Mouse (Mus musculus): ENCODE results near the gene Iqgap3. TPM values are rescaled to one million over a fixed set of nuclear protein-coding genes. Genes with fewer than 3 reads are reported as not detected.

Gene Iqgap3
- polyA plus RNA-seq, 1 experiment from 2014 or later = 16.8 TPM

GRCm38 (mm10) chr3:88156817-88157216 is 75.0 kb downstream of the Iqgap3 start:
- Histone ChIP-seq H3K4me3 (ENCODE audit: low read depth, low read length) (no peak overlapping the region), H3K4me2 (no peak overlapping the region), H3K27ac (ENCODE audit: low read depth, low read length) (no peak overlapping the region), H3K4me1 (replicated peaks; ENCODE audit: control insufficient read depth, insufficient read depth, low read length) (peaks cover 4% of the 10 kb centered on the region), H3K9ac (ENCODE audit: low read depth, low read length) (no peak overlapping the region), H3K9me3 (ENCODE audit: control insufficient read depth, low read length) (no peaks in the 10 kb centered on the region), H3K27me3 (replicated peaks; ENCODE audit: control insufficient read depth, insufficient read depth, low read length) (no peaks in the 10 kb centered on the region), H3K36me3 (ENCODE audit: control insufficient read depth, insufficient read depth, low read length) (peaks cover 42% of the 10 kb centered on the region)
- ATAC-seq (replicated peaks; ENCODE audit: low FRiP score) = no peak
- DNase-seq (ENCODE audit: low spot score) = no peak

- Histone ChIP-seq H3K4me3 (ENCODE audit: low read depth, low read length) (no peak overlapping the region), H3K27ac (ENCODE audit: low read depth, low read length) (no peak overlapping the region), H3K27me3 (replicated peaks; ENCODE audit: control insufficient read depth, insufficient read depth, low read length) (no peaks in the 10 kb centered on the region), H3K9me3 (ENCODE audit: control insufficient read depth, low read length) (no peaks in the 10 kb centered on the region), H3K9ac (ENCODE audit: low read depth, low read length) (no peak overlapping the region), H3K4me2 (no peak overlapping the region), H3K4me1 (replicated peaks; ENCODE audit: control insufficient read depth, insufficient read depth, low read length) (peaks cover 2% of the 10 kb centered on the region; the same call in 1 of the 2 replicates), H3K36me3 (ENCODE audit: control insufficient read depth, insufficient read depth, low read length) (peaks cover 53% of the 10 kb centered on the region)
- DNase-seq (ENCODE audit: low spot score) = peak; percentile 62
- WGBS = 34% methylated on average over 23 of the region's 23 CpGs
- ATAC-seq (replicated peaks; ENCODE audit: low FRiP score) = peak; percentile 52; the same call in 1 of the 2 replicates
These were observed 76.2 kb downstream of the Iqgap3 start for GRCm38 (mm10) chr3:88157771-88158597.

GRCm38 (mm10) chr3:88158991-88159390 is 77.2 kb downstream of the Iqgap3 start:
- no peak for ATAC-seq (replicated peaks; ENCODE audit: low FRiP score)
- H3K9me3 ChIP-seq (ENCODE audit: control insufficient read depth, low read length) = no peaks in the 10 kb centered on the region

GRCm38 (mm10) chr3:88160856-88161255 is 79.1 kb downstream of the Iqgap3 start:
- Histone ChIP-seq H3K4me3 (ENCODE audit: low read depth, low read length) (no peak overlapping the region), H3K27me3 (replicated peaks; ENCODE audit: control insufficient read depth, insufficient read depth, low read length) (no peaks in the 10 kb centered on the region), H3K36me3 (ENCODE audit: control insufficient read depth, insufficient read depth, low read length) (peaks cover 69% of the 10 kb centered on the region), H3K9me3 (ENCODE audit: control insufficient read depth, low read length) (no peaks in the 10 kb centered on the region), H3K4me1 (replicated peaks; ENCODE audit: control insufficient read depth, insufficient read depth, low read length) (no peaks in the 10 kb centered on the region; the same call in 1 of the 2 replicates), H3K27ac (ENCODE audit: low read depth, low read length) (no peak overlapping the region), H3K4me2 (no peak overlapping the region), H3K9ac (ENCODE audit: low read depth, low read length) (no peak overlapping the region)
- DNase-seq (ENCODE audit: low spot score) (no peak), ATAC-seq (replicated peaks; ENCODE audit: low FRiP score) (no peak)
- 87% methylated on average over 6 of the region's 6 CpGs for WGBS

More at GRCm38 (mm10) chr3:88158991-88159390, 77.2 kb downstream of the Iqgap3 start:
- no peaks in the 10 kb centered on the region for H3K27me3 ChIP-seq (replicated peaks; ENCODE audit: control insufficient read depth, insufficient read depth, low read length)
- H3K9ac ChIP-seq (ENCODE audit: low read depth, low read length) = no peak overlapping the region
- H3K36me3 ChIP-seq (ENCODE audit: control insufficient read depth, insufficient read depth, low read length) = peaks cover 58% of the 10 kb centered on the region
- H3K27ac ChIP-seq (ENCODE audit: low read depth, low read length) = no peak overlapping the region
- WGBS = 81% methylated on average over 6 of the region's 6 CpGs
- no peak overlapping the region for H3K4me2 ChIP-seq
- H3K4me3 ChIP-seq (ENCODE audit: low read depth, low read length) = no peak overlapping the region
- DNase-seq (ENCODE audit: low spot score) = no peak
- H3K4me1 ChIP-seq (replicated peaks; ENCODE audit: control insufficient read depth, insufficient read depth, low read length) = peaks cover 2% of the 10 kb centered on the region; the same call in 1 of the 2 replicates

GRCm38 (mm10) chr3:88162259-88162658 is 80.5 kb downstream of the Iqgap3 start:
- DNase-seq (ENCODE audit: low spot score) (no peak), ATAC-seq (replicated peaks; ENCODE audit: low FRiP score) (no peak)
- Histone ChIP-seq H3K27me3 (replicated peaks; ENCODE audit: control insufficient read depth, insufficient read depth, low read length) (no peaks in the 10 kb centered on the region), H3K4me3 (ENCODE audit: low read depth, low read length) (no peak overlapping the region), H3K9ac (ENCODE audit: low read depth, low read length) (no peak overlapping the region), H3K36me3 (ENCODE audit: control insufficient read depth, insufficient read depth, low read length) (peaks cover 70% of the 10 kb centered on the region), H3K9me3 (ENCODE audit: control insufficient read depth, low read length) (no peaks in the 10 kb centered on the region), H3K27ac (ENCODE audit: low read depth, low read length) (no peak overlapping the region), H3K4me2 (no peak overlapping the region), H3K4me1 (replicated peaks; ENCODE audit: control insufficient read depth, insufficient read depth, low read length) (no peaks in the 10 kb centered on the region; the same call in 1 of the 2 replicates)
- 93% methylated on average over 8 of the region's 8 CpGs for WGBS

GRCm38 (mm10) chr3:88162811-88163210 is 81.0 kb downstream of the Iqgap3 start:
- Histone ChIP-seq H3K4me2 (no peak overlapping the region), H3K27me3 (replicated peaks; ENCODE audit: control insufficient read depth, insufficient read depth, low read length) (no peaks in the 10 kb centered on the region), H3K9me3 (ENCODE audit: control insufficient read depth, low read length) (no peaks in the 10 kb centered on the region), H3K4me1 (replicated peaks; ENCODE audit: control insufficient read depth, insufficient read depth, low read length) (no peaks in the 10 kb centered on the region), H3K27ac (ENCODE audit: low read depth, low read length) (no peak overlapping the region), H3K36me3 (ENCODE audit: control insufficient read depth, insufficient read depth, low read length) (peaks cover 73% of the 10 kb centered on the region), H3K4me3 (ENCODE audit: low read depth, low read length) (no peak overlapping the region), H3K9ac (ENCODE audit: low read depth, low read length) (no peak overlapping the region)
- no peak for DNase-seq (ENCODE audit: low spot score)
- no peak for ATAC-seq (replicated peaks; ENCODE audit: low FRiP score)
- 87% methylated on average over 4 of the region's 4 CpGs for WGBS

- no peak overlapping the region for H3K4me3 ChIP-seq (ENCODE audit: low read depth, low read length)
- no peak overlapping the region for H3K9ac ChIP-seq (ENCODE audit: low read depth, low read length)
- H3K27ac ChIP-seq (ENCODE audit: low read depth, low read length) = no peak overlapping the region
- no peak overlapping the region for H3K4me2 ChIP-seq
- peaks cover 75% of the 10 kb centered on the region for H3K36me3 ChIP-seq (ENCODE audit: control insufficient read depth, insufficient read depth, low read length)
- H3K4me1 ChIP-seq (replicated peaks; ENCODE audit: control insufficient read depth, insufficient read depth, low read length) = no peaks in the 10 kb centered on the region
- no peaks in the 10 kb centered on the region for H3K9me3 ChIP-seq (ENCODE audit: control insufficient read depth, low read length)
- DNase-seq (ENCODE audit: low spot score) (no peak), ATAC-seq (replicated peaks; ENCODE audit: low FRiP score) (no peak)
- 86% methylated on average over 3 of the region's 3 CpGs for WGBS
- H3K27me3 ChIP-seq (replicated peaks; ENCODE audit: control insufficient read depth, insufficient read depth, low read length) = no peaks in the 10 kb centered on the region
These were observed 82.1 kb downstream of the Iqgap3 start for GRCm38 (mm10) chr3:88163847-88164246.

DNA sequence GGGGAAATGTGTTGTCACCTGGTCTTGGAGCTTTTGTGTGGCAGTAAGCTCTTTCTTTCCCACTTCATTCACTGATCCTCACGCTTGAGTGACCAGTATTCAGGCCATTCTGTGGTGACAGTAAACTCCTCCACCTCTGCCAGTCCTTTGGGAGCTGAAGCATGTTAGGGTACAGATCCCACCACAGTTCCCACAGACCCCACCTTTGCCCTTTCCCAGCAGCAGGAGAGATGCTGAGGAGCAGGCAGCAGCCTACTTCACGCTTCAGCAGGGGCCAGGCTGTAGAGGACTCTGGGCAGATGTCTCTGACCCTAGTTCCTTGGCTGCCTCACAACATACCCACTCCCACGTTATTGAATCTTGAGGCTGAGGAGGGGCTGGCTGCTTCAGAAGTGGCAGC is 82.5 kb downstream of the Iqgap3 start:
- WGBS = 85% methylated on average over 3 of the region's 3 CpGs

GRCm38 (mm10) chr3:88166056-88166455 is 84.3 kb downstream of the Iqgap3 start:
- Histone ChIP-seq H3K36me3 (ENCODE audit: control insufficient read depth, insufficient read depth, low read length) (peaks cover 69% of the 10 kb centered on the region), H3K4me3 (ENCODE audit: low read depth, low read length) (no peak overlapping the region), H3K27ac (ENCODE audit: low read depth, low read length) (no peak overlapping the region), H3K9me3 (ENCODE audit: control insufficient read depth, low read length) (no peaks in the 10 kb centered on the region), H3K27me3 (replicated peaks; ENCODE audit: control insufficient read depth, insufficient read depth, low read length) (no peaks in the 10 kb centered on the region), H3K4me1 (replicated peaks; ENCODE audit: control insufficient read depth, insufficient read depth, low read length) (no peaks in the 10 kb centered on the region), H3K9ac (ENCODE audit: low read depth, low read length) (no peak overlapping the region), H3K4me2 (no peak overlapping the region)
- no peak for ATAC-seq (replicated peaks; ENCODE audit: low FRiP score)
- 89% methylated on average over 5 of the region's 5 CpGs for WGBS
- no peak for DNase-seq (ENCODE audit: low spot score)

More for the DNA sequence above, 82.5 kb downstream of the Iqgap3 start:
- Histone ChIP-seq H3K27me3 (replicated peaks; ENCODE audit: control insufficient read depth, insufficient read depth, low read length) (no peaks in the 10 kb centered on the region), H3K4me3 (ENCODE audit: low read depth, low read length) (no peak overlapping the region), H3K36me3 (ENCODE audit: control insufficient read depth, insufficient read depth, low read length) (peaks cover 76% of the 10 kb centered on the region), H3K4me1 (replicated peaks; ENCODE audit: control insufficient read depth, insufficient read depth, low read length) (no peaks in the 10 kb centered on the region), H3K9ac (ENCODE audit: low read depth, low read length) (no peak overlapping the region), H3K27ac (ENCODE audit: low read depth, low read length) (no peak overlapping the region), H3K9me3 (ENCODE audit: control insufficient read depth, low read length) (no peaks in the 10 kb centered on the region), H3K4me2 (no peak overlapping the region)
- DNase-seq (ENCODE audit: low spot score) (no peak), ATAC-seq (replicated peaks; ENCODE audit: low FRiP score) (no peak)
